Mouse (Mus musculus): Measurements from ENCODE around the gene Gabra5.
A peak's percentile ranks its signal among the peaks of the same experiment; 100 is the strongest.

The Gabra5 gene

DNA sequence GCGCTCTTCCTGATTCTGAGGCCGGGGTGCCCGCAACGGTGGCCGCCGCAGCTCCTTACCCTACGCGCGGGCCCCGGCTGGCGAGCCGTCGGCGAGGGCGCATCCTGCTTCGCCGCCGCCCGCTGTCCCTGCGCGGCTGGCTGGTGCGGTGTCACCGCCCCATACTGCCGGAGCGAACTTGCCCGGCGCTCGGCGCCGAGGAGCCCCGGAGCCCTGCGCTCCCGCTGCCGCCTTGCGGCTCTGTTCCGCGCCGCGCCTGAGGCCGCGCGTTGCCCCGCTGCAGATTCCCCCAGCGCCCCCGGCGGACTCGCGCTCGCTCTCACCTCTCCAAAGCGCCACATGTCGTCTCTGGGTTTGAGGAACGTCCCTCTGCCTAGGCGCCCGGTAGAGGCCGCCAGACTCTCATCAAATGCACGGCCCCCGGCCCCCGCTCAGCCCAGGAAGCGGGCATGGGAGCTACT, at the start of gene Gabra5:
Gene Gabra5, minus strand, starts transcription at position 379 of the 461 bp plus-strand sequence.
- DNase-seq (ENCODE audit: low spot score in 2 of 2), result peak; percentile 49 to 68

GRCm38 (mm10) chr7:57538565-57538964, 28.7 kb upstream of the Gabra5 start:
- DNase-seq (ENCODE audit: low spot score in 2 of 2), result no peak

- DNase-seq (ENCODE audit: low spot score in 2 of 2), result no peak
These were observed 22.8 kb upstream of the Gabra5 start for GRCm38 (mm10) chr7:57532676-57533075.

GRCm38 (mm10) chr7:57529954-57530353, 20.1 kb upstream of the Gabra5 start:
- no peak for DNase-seq (ENCODE audit: low spot score in 2 of 2)

DNA sequence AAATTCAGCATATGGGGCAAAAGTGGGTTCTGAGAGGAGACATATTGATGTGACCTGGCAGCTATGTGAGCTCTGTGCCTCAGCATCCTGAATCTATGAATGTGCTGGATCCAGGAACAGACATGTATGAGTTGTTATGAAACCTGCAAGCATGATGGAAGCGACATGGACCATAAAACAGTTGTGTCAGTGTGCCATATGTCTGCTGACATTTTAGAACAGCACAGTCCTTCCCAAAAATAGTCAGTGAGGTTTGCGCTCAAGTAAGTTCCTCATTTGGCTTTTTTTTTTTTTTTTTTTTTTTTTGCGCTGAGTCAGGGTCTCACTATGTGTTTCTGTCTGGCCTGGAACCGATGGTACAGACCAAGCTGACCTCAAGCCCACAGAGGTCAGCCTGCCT, 19.6 kb upstream of the Gabra5 start:
- DNase-seq (ENCODE audit: low spot score in 2 of 2), result no peak

DNA sequence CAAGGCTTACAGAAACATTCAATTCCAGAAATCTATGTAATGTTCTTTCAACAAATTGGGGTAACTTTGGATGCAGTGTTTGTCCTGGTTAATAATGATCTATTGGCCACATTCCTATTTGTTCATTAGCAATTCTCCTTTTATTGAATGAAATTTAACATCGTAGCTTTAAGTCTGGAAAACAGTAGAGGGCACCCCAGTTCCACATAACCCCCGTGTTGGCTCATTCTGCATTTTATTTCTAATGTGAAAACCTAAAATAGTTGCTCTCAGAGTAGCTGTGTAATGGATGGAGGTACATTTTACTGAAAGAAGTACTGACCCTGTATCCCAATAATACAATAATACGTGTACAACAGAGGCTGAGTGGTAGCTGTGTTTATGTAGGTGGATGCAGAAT, 3.1 kb upstream of the Gabra5 start:
- no peak for DNase-seq (ENCODE audit: low spot score in 2 of 2)

- no peak for DNase-seq (ENCODE audit: low spot score in 2 of 2)
These were observed 813 bp downstream of the Gabra5 start for GRCm38 (mm10) chr7:57508860-57509632.

GRCm38 (mm10) chr7:57502809-57503208, 7.0 kb downstream of the Gabra5 start:
- DNase-seq (ENCODE audit: low spot score in 2 of 2), result no peak

DNA sequence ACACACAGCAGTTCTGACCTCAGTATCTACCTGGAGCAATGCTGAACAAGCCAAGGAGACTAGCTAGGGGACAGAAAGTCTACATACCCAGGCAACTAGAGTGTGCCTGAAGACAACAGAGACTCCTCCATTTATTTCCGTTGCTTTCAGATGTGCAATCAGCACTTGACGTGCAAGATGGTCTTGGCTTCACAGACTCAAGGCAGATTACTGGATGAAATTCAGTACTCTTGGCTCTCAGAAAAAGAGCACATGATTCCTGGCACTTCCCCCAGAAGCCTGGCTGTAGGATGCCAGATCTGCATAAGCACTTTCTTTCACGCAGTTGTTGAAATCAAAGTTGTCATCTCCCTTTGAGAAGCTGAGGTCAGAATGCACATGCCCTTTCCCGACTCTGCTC, 18.1 kb downstream of the Gabra5 start:
- DNase-seq (ENCODE audit: low spot score in 2 of 2), result no peak

DNA sequence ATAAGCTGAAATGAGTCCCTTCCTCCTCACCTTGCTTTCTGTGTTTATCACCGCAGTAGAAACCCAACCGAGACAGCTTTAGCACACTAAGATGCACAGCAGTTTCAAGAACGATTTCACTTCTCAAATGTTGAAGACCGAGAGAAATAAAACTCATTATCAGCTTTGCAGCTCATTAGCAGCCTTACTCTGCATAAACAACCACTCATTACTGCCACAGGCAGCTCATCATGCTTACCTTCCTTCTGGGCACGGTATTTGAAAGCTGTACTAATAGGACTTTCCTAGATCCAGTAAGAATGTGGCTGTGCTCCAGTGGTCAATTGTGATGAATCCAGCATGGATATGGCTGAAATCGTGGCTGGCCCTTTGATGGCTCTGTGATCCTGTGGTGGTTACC, 23.0 kb downstream of the Gabra5 start:
- no peak for DNase-seq (ENCODE audit: low spot score in 2 of 2)

GRCm38 (mm10) chr7:57482896-57483295, 27.0 kb downstream of the Gabra5 start:
- DNase-seq (ENCODE audit: low spot score in 2 of 2), result no peak

GRCm38 (mm10) chr7:57473811-57474525, 35.9 kb downstream of the Gabra5 start:
- peak; percentile 44 to 50 for DNase-seq (ENCODE audit: low spot score in 2 of 2)

DNA sequence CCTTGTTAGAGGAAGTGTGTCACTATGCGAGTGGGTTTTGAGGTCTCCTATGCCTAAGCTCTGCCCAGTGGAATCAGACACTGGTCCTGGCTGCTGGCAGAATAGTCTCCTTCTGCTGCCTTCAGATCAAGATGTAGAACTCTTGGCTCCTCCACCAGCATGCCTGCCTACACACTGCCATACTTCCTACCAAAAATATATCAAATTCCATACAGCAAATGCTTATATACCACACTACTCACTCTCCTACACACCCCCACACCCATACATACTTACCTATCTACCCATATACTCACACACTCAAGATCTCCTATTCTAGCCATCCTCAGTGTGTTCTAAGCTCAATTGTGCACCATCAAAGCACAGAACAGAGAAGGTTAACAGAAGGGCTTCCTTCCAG, 38.5 kb downstream of the Gabra5 start:
- DNase-seq (ENCODE audit: low spot score in 2 of 2), result no peak

GRCm38 (mm10) chr7:57460354-57460753, 49.5 kb downstream of the Gabra5 start:
- no peak for DNase-seq (ENCODE audit: low spot score in 2 of 2)

DNA sequence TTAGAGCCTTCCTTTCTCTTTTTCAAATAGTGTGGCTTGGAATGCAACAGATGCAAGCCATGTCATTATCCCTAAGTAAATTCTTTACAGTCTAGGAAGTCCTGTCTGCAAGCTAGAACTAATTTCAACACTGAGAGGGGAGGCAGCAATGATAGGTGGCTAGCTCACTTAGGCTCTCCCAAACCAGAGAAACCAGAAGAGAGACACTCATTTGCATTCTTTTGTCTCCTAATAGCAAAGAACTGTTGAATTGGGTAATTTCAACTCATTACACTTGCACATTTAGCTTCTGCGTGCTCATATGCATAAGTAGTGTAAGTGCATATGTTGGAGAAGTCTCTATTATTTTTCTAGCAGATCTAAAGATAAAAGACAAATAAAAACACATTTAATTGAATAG, 61.6 kb downstream of the Gabra5 start:
- DNase-seq (ENCODE audit: low spot score in 2 of 2), result no peak

GRCm38 (mm10) chr7:57422675-57423074, 87.2 kb downstream of the Gabra5 start:
- no peak for DNase-seq (ENCODE audit: low spot score in 2 of 2)

DNA sequence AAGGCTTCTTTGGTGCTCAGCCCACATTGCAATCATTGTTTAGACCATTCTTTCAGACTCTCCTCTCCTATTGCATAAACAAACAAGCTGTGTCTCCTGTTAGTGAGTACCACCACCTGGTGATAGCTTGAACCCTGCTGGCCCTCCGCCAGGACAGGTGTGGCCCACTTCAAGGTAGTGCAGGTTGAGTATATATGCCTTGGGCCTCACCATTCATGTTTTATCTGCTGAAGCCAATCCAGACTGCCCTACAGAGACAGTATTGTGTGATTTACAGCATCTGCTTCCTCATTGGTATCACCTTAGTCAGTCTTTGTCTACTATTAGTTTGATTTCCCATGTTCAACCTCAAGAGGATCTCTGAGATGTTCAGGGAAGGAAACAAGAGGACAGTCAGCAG, 88.8 kb downstream of the Gabra5 start:
- DNase-seq (ENCODE audit: low spot score in 2 of 2), result no peak

DNA sequence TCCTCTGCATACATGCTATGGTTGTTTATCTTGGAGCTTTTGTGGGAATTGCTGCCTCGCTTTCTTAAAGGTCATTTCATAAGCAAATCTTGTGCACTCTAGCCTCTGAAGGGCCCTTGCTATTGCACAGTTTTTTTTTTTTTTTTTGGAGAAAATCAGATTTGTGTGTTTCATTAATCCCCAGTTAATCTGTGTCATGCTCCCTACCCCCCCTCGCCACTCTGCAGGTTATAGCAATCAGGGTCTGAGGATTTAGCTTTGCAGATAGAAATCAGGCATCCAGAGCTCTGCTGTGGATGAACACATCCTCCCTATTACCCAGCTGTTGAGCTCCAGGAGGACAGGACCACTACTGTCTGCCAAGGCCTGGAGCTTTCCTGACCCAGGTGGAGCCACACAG, 90.5 kb downstream of the Gabra5 start, which contains the start of gene Gabrb3:
Gene Gabrb3, plus strand, starts transcription at position 301 of the 400 bp plus-strand sequence.
- no peak for DNase-seq (ENCODE audit: low spot score in 2 of 2)

DNA sequence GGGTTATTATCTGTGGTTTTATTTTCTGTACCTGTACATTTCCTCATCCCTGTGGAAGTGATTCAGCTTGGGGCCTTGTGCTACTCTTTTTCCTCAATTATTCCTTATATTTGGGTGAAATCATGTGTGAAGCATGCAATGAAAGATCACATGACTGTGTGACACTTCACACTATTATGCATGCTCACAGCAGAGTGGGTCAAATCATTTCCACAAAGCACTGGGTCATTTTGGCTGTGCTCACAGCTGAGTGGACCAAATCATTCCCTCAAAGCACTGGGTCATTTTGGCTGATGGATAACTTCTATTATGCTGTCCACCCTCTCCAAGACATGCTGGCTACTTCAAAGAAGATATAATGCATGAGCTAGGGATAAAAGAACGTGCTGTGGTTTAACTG, 97.0 kb downstream of the Gabra5 start:
- no peak for DNase-seq (ENCODE audit: low spot score in 2 of 2)

DNA sequence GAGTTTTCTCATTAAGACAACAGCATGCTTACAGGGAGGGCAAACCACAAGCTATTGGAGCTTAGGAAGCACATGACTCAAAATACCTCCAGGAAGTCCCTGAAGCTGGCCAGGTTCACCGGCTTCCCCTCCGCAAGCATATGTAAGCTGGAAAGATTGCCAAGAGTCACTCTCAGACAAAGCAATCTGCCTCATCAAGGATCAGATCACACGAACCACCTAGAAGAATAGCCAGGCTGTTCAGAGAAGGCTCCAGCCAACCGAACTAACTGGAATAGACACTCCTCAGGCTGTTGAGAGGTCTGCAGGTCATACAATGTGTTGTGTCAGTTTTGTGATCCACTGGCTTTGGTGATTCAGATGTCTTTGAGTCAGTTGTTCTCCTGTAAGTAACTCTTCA, 98.7 kb downstream of the Gabra5 start:
- DNase-seq (ENCODE audit: low spot score in 2 of 2), result no peak

DNA sequence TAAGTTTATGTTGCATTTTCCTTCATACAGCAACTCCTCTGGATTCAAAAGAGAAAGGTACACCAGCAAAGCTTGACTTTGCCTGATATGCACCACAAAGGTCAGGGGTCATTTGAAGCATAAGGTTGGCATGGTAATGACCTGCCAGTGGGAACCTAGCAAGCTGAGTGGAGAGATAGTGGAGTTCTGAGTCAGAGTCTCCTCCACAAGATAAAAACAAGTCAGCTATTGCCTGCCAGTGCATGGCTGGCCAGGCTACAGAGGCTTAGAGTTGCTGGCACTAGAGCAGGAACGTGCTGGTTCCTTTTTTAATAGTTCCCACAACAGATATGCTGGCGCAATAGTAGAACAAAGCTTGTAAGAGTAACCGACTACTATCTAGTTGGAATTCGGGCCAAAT, 116.3 kb downstream of the Gabra5 start:
- DNase-seq (ENCODE audit: low spot score in 2 of 2), result no peak

GRCm38 (mm10) chr7:57390046-57390445, 119.8 kb downstream of the Gabra5 start:
- no peak for DNase-seq (ENCODE audit: low spot score in 2 of 2)

DNA sequence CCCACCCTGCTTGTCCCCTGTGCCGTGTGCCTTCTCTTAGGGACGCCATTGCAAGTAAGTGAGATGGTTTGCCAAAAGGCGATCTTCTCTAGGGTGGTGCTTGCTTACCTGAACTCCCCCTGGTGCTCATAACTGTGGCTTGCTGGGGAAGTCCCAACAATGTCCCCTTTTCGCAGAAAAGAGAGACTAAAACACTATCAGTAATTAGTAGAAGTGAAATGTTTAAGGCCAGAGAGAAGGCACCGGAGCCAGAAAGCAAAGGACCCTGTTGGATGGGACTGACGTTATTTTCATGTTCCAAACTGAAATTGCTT, 122.6 kb downstream of the Gabra5 start:
- DNase-seq (ENCODE audit: low spot score in 2 of 2), result no peak
